Mouse (Mus musculus) heart, embryonic 16.5 days (tissue): ENCODE results near the gene Msrb3. TPM values are rescaled to one million over a fixed set of nuclear protein-coding genes. Genes with fewer than 3 reads are reported as not detected.
A peak's percentile ranks its signal among the peaks of the same experiment; 100 is the strongest.
"Not testable (repeated sequence)": the region's sequence is repeated elsewhere in the genome, so short reads cannot be mapped to it uniquely, and the experiment has no call there.

Source experiments
- ATAC-seq: fragments of 200-750 bp; cut with Nextera tagmentation; replicated peaks from 2 replicates; pipeline ENCODE4 v1.8.0; 2017; ENCODE audit warnings: moderate number of reproducible peaks; ENCODE audit not compliant: insufficient read depth, low FRiP score; ENCODE audit errors: extremely low read depth
- H3K27ac ChIP-seq: fragments of 300-500 bp; sonication (generic); 2 replicates; pipeline ENCODE4 v1.5.1; 2014; ENCODE audit warnings: mild to moderate bottlenecking, low read length, control low read depth, moderate library complexity
- H3K27me3 ChIP-seq: fragments of 300-500 bp; sonication (generic); 2 replicates; pipeline ENCODE4 v1.6.1; 2014; ENCODE audit warnings: low read length, mixed read lengths; ENCODE audit not compliant: control insufficient read depth, insufficient read depth
- H3K36me3 ChIP-seq: fragments of 300-500 bp; sonication (generic); 2 replicates; pipeline ENCODE4 v1.6.1; 2014; ENCODE audit not compliant: control insufficient read depth, insufficient read depth
- H3K4me1 ChIP-seq: fragments of 300-500 bp; sonication (generic); 2 replicates; pipeline ENCODE4 v1.6.1; 2014; ENCODE audit warnings: low read length, mixed read lengths; ENCODE audit not compliant: control insufficient read depth, insufficient read depth
- H3K4me2 ChIP-seq: fragments of 300-500 bp; sonication (generic); 2 replicates; pipeline ENCODE4 v1.6.1; 2014; ENCODE audit warnings: low read depth, mild to moderate bottlenecking, control low read depth, low read length
- H3K4me3 ChIP-seq: fragments of 300-500 bp; sonication (generic); 2 replicates; pipeline ENCODE4 v1.5.1; 2014; ENCODE audit warnings: mild to moderate bottlenecking, control low read depth, low read length
- H3K9ac ChIP-seq: fragments of 300-500 bp; sonication (generic); 2 replicates; pipeline ENCODE4 v1.6.1; 2014; ENCODE audit warnings: low read length, control low read depth
- H3K9me3 ChIP-seq: fragments of 300-500 bp; sonication (generic); replicated peaks from 2 replicates; pipeline ENCODE4 v1.6.1; 2016; ENCODE audit warnings: low read length; ENCODE audit not compliant: control insufficient read depth
- WGBS: fragments of 180-500 bp; shearing (Covaris S2); extraction: QIAGEN DNeasy Blood & Tissue Kit; methylation state at CpG from one replicate; pipeline ENCODE4 v1.1.7; 2014; 5-methylcytosine and 5-hydroxymethylcytosine counted together
- polyA plus RNA-seq: library from polyadenylated mRNA; unstranded; fragments of >200 nt; fragmentation: Nextera tagmentation; extraction: Ambion mirVana; gene quantifications from 2 replicates; pipeline ENCODE4 v1.2.1, GENCODE M21; 2015

Msrb3 gene
- polyA plus RNA-seq, 1 experiment from 2014 or later, result 38.3 TPM

- ATAC-seq, result no peak
These were observed 138.2 kb downstream of the Msrb3 start for GRCm38 (mm10) chr10:120760679-120761078.

GRCm38 (mm10) chr10:120759883-120760282, 139.0 kb downstream of the Msrb3 start:
- no peak overlapping the region for H3K4me2 ChIP-seq
- H3K36me3 ChIP-seq, result no peaks in the 10 kb centered on the region
- H3K9ac ChIP-seq, result no peak overlapping the region
- no peak overlapping the region for H3K27ac ChIP-seq
- 87% methylated on average over 6 of the region's 6 CpGs for WGBS
- no peaks in the 10 kb centered on the region for H3K27me3 ChIP-seq
- ATAC-seq, result no peak
- peaks cover 9% of the 10 kb centered on the region for H3K4me1 ChIP-seq
- H3K4me3 ChIP-seq, result no peak overlapping the region
- no peaks in the 10 kb centered on the region for H3K9me3 ChIP-seq

More at GRCm38 (mm10) chr10:120760679-120761078, 138.2 kb downstream of the Msrb3 start:
- Histone ChIP-seq H3K9ac (peak overlapping the region; percentile 2; the same call in 1 of the 2 replicates), H3K36me3 (no peaks in the 10 kb centered on the region), H3K27me3 (no peaks in the 10 kb centered on the region), H3K9me3 (no peaks in the 10 kb centered on the region), H3K27ac (no peak overlapping the region), H3K4me3 (peak overlapping the region; percentile 34), H3K4me2 (peak overlapping the region; percentile 62), H3K4me1 (peaks cover 9% of the 10 kb centered on the region)
- WGBS, result 29% methylated on average over 12 of the region's 12 CpGs

- Histone ChIP-seq H3K9ac (no peak overlapping the region), H3K36me3 (no peaks in the 10 kb centered on the region), H3K4me2 (no peak overlapping the region), H3K4me3 (no peak overlapping the region), H3K9me3 (no peaks in the 10 kb centered on the region; the same call in 1 of the 2 replicates), H3K27me3 (no peaks in the 10 kb centered on the region), H3K27ac (no peak overlapping the region), H3K4me1 (peaks cover 14% of the 10 kb centered on the region)
- no peak for ATAC-seq
- WGBS, result 60% methylated on average over 5 of the region's 5 CpGs
These were observed 146.4 kb downstream of the Msrb3 start for GRCm38 (mm10) chr10:120752454-120752853.

GRCm38 (mm10) chr10:120751821-120752261, 147.1 kb downstream of the Msrb3 start:
- Histone ChIP-seq H3K9me3 (no peaks in the 10 kb centered on the region; the same call in 1 of the 2 replicates), H3K4me3 (no peak overlapping the region), H3K27ac (peak overlapping the region; percentile 86), H3K4me1 (peaks cover 14% of the 10 kb centered on the region), H3K36me3 (no peaks in the 10 kb centered on the region), H3K9ac (no peak overlapping the region), H3K4me2 (peak overlapping the region; percentile 35), H3K27me3 (no peaks in the 10 kb centered on the region)
- WGBS, result 27% methylated on average over 11 of the region's 11 CpGs
- ATAC-seq, result peak; percentile 85

GRCm38 (mm10) chr10:120751295-120751722, 147.6 kb downstream of the Msrb3 start:
- 18% methylated on average over 11 of the region's 11 CpGs for WGBS
- H3K9me3 ChIP-seq, result no peaks in the 10 kb centered on the region; the same call in 1 of the 2 replicates
- peaks cover 14% of the 10 kb centered on the region for H3K4me1 ChIP-seq
- peak; percentile 86 for ATAC-seq
- no peak overlapping the region for H3K4me3 ChIP-seq
- peak overlapping the region; percentile 86 for H3K27ac ChIP-seq
- H3K4me2 ChIP-seq, result peak overlapping the region; percentile 35
- H3K36me3 ChIP-seq, result no peaks in the 10 kb centered on the region
- H3K27me3 ChIP-seq, result no peaks in the 10 kb centered on the region
- H3K9ac ChIP-seq, result no peak overlapping the region

- not testable (repeated sequence) for H3K27me3 ChIP-seq, H3K9ac ChIP-seq, ATAC-seq, H3K4me3 ChIP-seq, H3K9me3 ChIP-seq, H3K36me3 ChIP-seq, H3K4me2 ChIP-seq, H3K27ac ChIP-seq
- 92% methylated on average over 5 of the region's 5 CpGs for WGBS
- peaks cover 22% of the 10 kb centered on the region for H3K4me1 ChIP-seq
These were observed 149.3 kb downstream of the Msrb3 start for GRCm38 (mm10) chr10:120749556-120749955.

GRCm38 (mm10) chr10:120748156-120748555, 150.7 kb downstream of the Msrb3 start:
- peaks cover 24% of the 10 kb centered on the region for H3K4me1 ChIP-seq
- no peak overlapping the region for H3K4me3 ChIP-seq
- no peaks in the 10 kb centered on the region for H3K36me3 ChIP-seq
- H3K4me2 ChIP-seq, result no peak overlapping the region
- no peaks in the 10 kb centered on the region for H3K27me3 ChIP-seq
- 86% methylated on average over 6 of the region's 6 CpGs for WGBS
- no peak for ATAC-seq
- no peak overlapping the region for H3K27ac ChIP-seq
- H3K9ac ChIP-seq, result no peak overlapping the region
- no peaks in the 10 kb centered on the region for H3K9me3 ChIP-seq

GRCm38 (mm10) chr10:120745138-120745856, 153.6 kb downstream of the Msrb3 start:
- peak overlapping the region; percentile 42 for H3K4me3 ChIP-seq
- H3K36me3 ChIP-seq, result no peaks in the 10 kb centered on the region
- ATAC-seq, result peak; percentile 81
- no peaks in the 10 kb centered on the region for H3K27me3 ChIP-seq
- peak overlapping the region; percentile 78 for H3K4me2 ChIP-seq
- H3K27ac ChIP-seq, result peak overlapping the region; percentile 38; the same call in 1 of the 2 replicates
- no peaks in the 10 kb centered on the region for H3K9me3 ChIP-seq
- peaks cover 11% of the 10 kb centered on the region for H3K4me1 ChIP-seq
- H3K9ac ChIP-seq, result peak overlapping the region; percentile 46
- WGBS, result 9% methylated on average over 18 of the region's 18 CpGs

GRCm38 (mm10) chr10:120744441-120745137, 154.3 kb downstream of the Msrb3 start:
- peak overlapping the region; percentile 38; the same call in 1 of the 2 replicates for H3K27ac ChIP-seq
- H3K4me1 ChIP-seq, result peaks cover 11% of the 10 kb centered on the region
- H3K9ac ChIP-seq, result peak overlapping the region; percentile 46
- 10% methylated on average over 15 of the region's 15 CpGs for WGBS
- H3K4me3 ChIP-seq, result peak overlapping the region; percentile 42
- no peaks in the 10 kb centered on the region for H3K27me3 ChIP-seq
- H3K4me2 ChIP-seq, result peak overlapping the region; percentile 78
- no peaks in the 10 kb centered on the region for H3K9me3 ChIP-seq
- no peak for ATAC-seq
- no peaks in the 10 kb centered on the region for H3K36me3 ChIP-seq
